Mouse (Mus musculus) ES-CJ7 (cell line): ENCODE results near the gene Cemip2.
A peak's percentile ranks its signal among the peaks of the same experiment; 100 is the strongest.
"Not testable (repeated sequence)": the region's sequence is repeated elsewhere in the genome, so short reads cannot be mapped to it uniquely, and the experiment has no call there.

Experiments
- DNase-seq: peaks from one replicate; pipeline ENCODE4 v3.0.0; 2011; ENCODE audit warnings: low read depth, low spot score

Cemip2 gene

GRCm38 (mm10) chr19:21865242-21866055 lies 87.3 kb downstream of the Cemip2 start:
- no peak for DNase-seq

GRCm38 (mm10) chr19:21866094-21866493 lies 88.0 kb downstream of the Cemip2 start:
- no peak for DNase-seq

- not testable (repeated sequence) for DNase-seq
Observed at GRCm38 (mm10) chr19:21866756-21867155, 88.6 kb downstream of the Cemip2 start.

GRCm38 (mm10) chr19:21868471-21868870 lies 90.3 kb downstream of the Cemip2 start:
- no peak for DNase-seq

GRCm38 (mm10) chr19:21882110-21882940 lies 104.2 kb downstream of the Cemip2 start:
- DNase-seq: peak; percentile 17

- no peak for DNase-seq
Observed at GRCm38 (mm10) chr19:21883053-21883452, 104.9 kb downstream of the Cemip2 start.

GRCm38 (mm10) chr19:21883922-21884321 lies 105.8 kb downstream of the Cemip2 start:
- no peak for DNase-seq

GRCm38 (mm10) chr19:21884385-21884784 lies 106.2 kb downstream of the Cemip2 start:
- no peak for DNase-seq

GRCm38 (mm10) chr19:21886166-21886657 lies 108.1 kb downstream of the Cemip2 start:
- no peak for DNase-seq

- no peak for DNase-seq
Observed at GRCm38 (mm10) chr19:21890699-21891098, 112.6 kb downstream of the Cemip2 start.

- DNase-seq: peak; percentile 94
Observed at GRCm38 (mm10) chr19:21894792-21895191, 116.7 kb downstream of the Cemip2 start.

- peak; percentile 16 for DNase-seq
Observed at GRCm38 (mm10) chr19:21895540-21895939, 117.4 kb downstream of the Cemip2 start.

- no peak for DNase-seq
Observed at GRCm38 (mm10) chr19:21897122-21897827, 119.1 kb downstream of the Cemip2 start.

- no peak for DNase-seq
Observed at GRCm38 (mm10) chr19:21898015-21898939, 120.1 kb downstream of the Cemip2 start.
